Mouse (Mus musculus): Measurements from ENCODE around the gene Cxcl17.

Gene Cxcl17

GRCm38 (mm10) chr7:25369058-25369749, 43.5 kb downstream of the Cxcl17 start, which contains the start of gene Cnfn:
TSS of gene Cnfn (minus strand) at chr7:25369724.
- DNase-seq (ENCODE audit: low read depth, low spot score): no peak

- DNase-seq (ENCODE audit: low read depth, low spot score): no peak
Measured at GRCm38 (mm10) chr7:25368333-25368732, 44.4 kb downstream of the Cxcl17 start.

- DNase-seq (ENCODE audit: low read depth, low spot score): no peak
Measured at GRCm38 (mm10) chr7:25367632-25368293, 44.9 kb downstream of the Cxcl17 start.

GRCm38 (mm10) chr7:25365937-25366625, 46.6 kb downstream of the Cxcl17 start:
- DNase-seq (ENCODE audit: low read depth, low spot score): no peak

- no peak for DNase-seq (ENCODE audit: low read depth, low spot score)
Measured at GRCm38 (mm10) chr7:25363632-25364031, 49.1 kb downstream of the Cxcl17 start.

- DNase-seq (ENCODE audit: low read depth, low spot score): no peak
Measured at GRCm38 (mm10) chr7:25363151-25363550, 49.5 kb downstream of the Cxcl17 start.

- no peak for DNase-seq (ENCODE audit: low read depth, low spot score)
Measured at GRCm38 (mm10) chr7:25358721-25359206, 53.9 kb downstream of the Cxcl17 start.
